Mouse (Mus musculus): ENCODE measurements around the gene Lbhd1. TPM values are rescaled to one million over a fixed set of nuclear protein-coding genes. Genes with fewer than 3 reads are reported as not detected.

Lbhd1 gene
- total and polyA plus RNA-seq, 3 experiments: 15.5 to 123 (median 46.5) TPM

DNA sequence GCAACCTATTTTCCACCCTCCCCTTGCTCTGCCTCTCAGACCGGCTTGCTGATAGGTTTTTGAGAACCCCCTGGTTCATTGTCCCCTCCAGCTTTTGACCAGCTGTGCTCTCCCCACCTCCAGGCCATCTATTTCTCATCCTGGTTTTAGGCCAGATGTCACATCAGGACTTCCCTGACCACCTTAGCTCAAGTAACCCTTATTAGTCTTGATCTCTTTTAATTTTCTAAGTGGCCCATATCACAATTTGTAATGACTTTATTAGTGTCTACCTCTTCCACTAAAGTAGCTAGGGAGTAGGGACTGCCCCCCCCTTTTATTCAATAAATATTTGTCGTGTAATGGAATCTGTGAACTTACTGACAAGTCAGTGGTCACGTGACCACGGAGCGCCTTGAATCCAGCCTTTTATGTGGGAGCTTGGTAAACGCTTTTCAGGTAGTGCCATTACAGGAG lies 37.3 kb downstream of the Lbhd1 start:
- Histone ChIP-seq H3K27ac (ENCODE audit: control insufficient read depth, low read depth, low read length) (peak overlapping the region; percentile 81), H3K27me3 (ENCODE audit: control insufficient read depth in 1 of 2, insufficient read depth in 2 of 2, low read length in 2 of 2) (no peaks in the 10 kb centered on the region), H3K9me3 (replicated peaks; ENCODE audit: insufficient read depth, low read length) (no peaks in the 10 kb centered on the region), H3K79me2 (ENCODE audit: control insufficient read depth, insufficient read depth, low read length, poor library complexity) (peaks cover 16% of the 10 kb centered on the region), H3K9ac (ENCODE audit: control insufficient read depth, low read depth, low read length, poor library complexity, severe bottlenecking) (peak overlapping the region; percentile 92), H3K36me3 (ENCODE audit: control insufficient read depth in 1 of 2, insufficient read depth in 2 of 2, low read length in 2 of 2) (peaks cover 0 to 13% of the 10 kb centered on the region in 2 experiments; a peak in 2 of 4 replicates), H3K4me3 (ENCODE audit: control insufficient read depth in 1 of 2, insufficient read depth in 1 of 2, low read depth in 2 of 2, low read length in 2 of 2) (peak overlapping the region; percentile 83 to 91), H3K4me1 (ENCODE audit: control insufficient read depth in 1 of 2, insufficient read depth in 2 of 2, low read length in 2 of 2) (peaks cover 8 to 10% of the 10 kb centered on the region in 2 experiments; a peak in 3 of 4 replicates)
- TF ChIP-seq USF2 (IDR thresholded peaks at IDR 0.05; ENCODE audit: borderline replicate concordance in 1 of 2, insufficient read depth in 1 of 2, low read depth in 1 of 2, low read length in 2 of 2) (peak; percentile 81 to 84), RCOR1 (IDR thresholded peaks at IDR 0.05; ENCODE audit: low read depth, low read length) (no peak), JUND (IDR thresholded peaks at IDR 0.05; ENCODE audit: low read depth, low read length) (no peak), CTCF (IDR thresholded peaks at IDR 0.05 in 2 of 3, conservative IDR thresholded peaks at IDR 0.05 in 1 of 3; ENCODE audit: control insufficient read depth in 1 of 3, insufficient read depth in 1 of 3, low read depth in 2 of 3, low read length in 3 of 3, poor library complexity in 1 of 3, severe bottlenecking in 1 of 3) (no peak), USF1 (IDR thresholded peaks at IDR 0.05; ENCODE audit: low read depth, low read length) (peak; percentile 96), MAX (IDR thresholded peaks at IDR 0.05; ENCODE audit: low read length) (peak; percentile 84), EP300 (IDR thresholded peaks at IDR 0.05; ENCODE audit: low read depth in 1 of 2, low read length in 2 of 2) (no peak), KAT2A (conservative IDR thresholded peaks at IDR 0.05; ENCODE audit: low read depth, low read length) (no peak), RAD21 (IDR thresholded peaks at IDR 0.05; ENCODE audit: low read depth, low read length) (no peak), TAL1 (IDR thresholded peaks at IDR 0.05; ENCODE audit: low read length) (no peak), SIN3A (IDR thresholded peaks at IDR 0.05; ENCODE audit: low read length) (peak; percentile 59), GATA1 (IDR thresholded peaks at IDR 0.05; ENCODE audit: low read depth, low read length) (no peak), ETS1 (IDR thresholded peaks at IDR 0.05; ENCODE audit: low read depth, low read length) (no peak), MXI1 (IDR thresholded peaks at IDR 0.05; ENCODE audit: low read depth, low read length) (no peak), MYC (IDR thresholded peaks at IDR 0.05; ENCODE audit: low read depth, low read length) (no peak), CHD2 (IDR thresholded peaks at IDR 0.05; ENCODE audit: low read length) (no peak), POLR2A (IDR thresholded peaks at IDR 0.05; ENCODE audit: control insufficient read depth in 1 of 2, insufficient read depth in 1 of 2, low read depth in 1 of 2, low read length in 2 of 2, poor library complexity in 1 of 2) (no peak), NRF1 (IDR thresholded peaks at IDR 0.05; ENCODE audit: insufficient read depth, low read depth, low read length, poor library complexity, severe bottlenecking) (no peak), BHLHE40 (IDR thresholded peaks at IDR 0.05; ENCODE audit: borderline replicate concordance, low read depth, low read length) (peak; percentile 68; the same call in 1 of the 2 replicates), MYB (IDR thresholded peaks at IDR 0.05; ENCODE audit: low read depth, low read length) (no peak), TCF12 (IDR thresholded peaks at IDR 0.05; ENCODE audit: low read depth, low read length) (no peak), POLR2AphosphoS5 (IDR thresholded peaks at IDR 0.05; ENCODE audit: borderline replicate concordance, low read depth, low read length) (no peak), CHD1 (IDR thresholded peaks at IDR 0.05; ENCODE audit: low read depth, low read length) (no peak)
- peak; percentile 79 for DNase-seq (ENCODE audit: low read depth, low spot score)
